Mouse (Mus musculus): Measurements from ENCODE around the gene Gm136.
"Not testable (repeated sequence)": the region's sequence is repeated elsewhere in the genome, so short reads cannot be mapped to it uniquely, and the experiment has no call there.

Gene Gm136

DNA sequence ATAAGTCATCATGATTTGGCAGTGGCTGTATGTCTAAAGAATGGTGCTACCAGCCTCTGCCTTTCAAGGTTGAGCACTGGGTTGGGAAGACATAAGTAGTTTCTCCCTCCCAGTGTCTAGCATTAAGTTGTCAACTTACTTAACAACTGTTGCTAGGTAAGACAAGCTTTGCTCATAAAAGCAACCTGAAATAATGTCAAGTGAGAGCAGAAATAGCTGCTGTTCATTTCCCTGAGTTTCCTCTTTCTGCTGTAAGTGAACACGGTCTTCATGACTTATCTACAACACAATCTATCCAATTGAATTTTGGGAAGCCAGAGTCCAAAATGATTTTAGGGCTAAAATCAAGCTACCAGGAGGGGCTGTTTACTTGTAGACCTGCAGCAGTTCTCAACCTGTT, at the start of gene Gm136:
Gene Gm136, minus strand, starts transcription at position 101 of the 400 bp plus-strand sequence.
- DNase-seq, result no peak

DNA sequence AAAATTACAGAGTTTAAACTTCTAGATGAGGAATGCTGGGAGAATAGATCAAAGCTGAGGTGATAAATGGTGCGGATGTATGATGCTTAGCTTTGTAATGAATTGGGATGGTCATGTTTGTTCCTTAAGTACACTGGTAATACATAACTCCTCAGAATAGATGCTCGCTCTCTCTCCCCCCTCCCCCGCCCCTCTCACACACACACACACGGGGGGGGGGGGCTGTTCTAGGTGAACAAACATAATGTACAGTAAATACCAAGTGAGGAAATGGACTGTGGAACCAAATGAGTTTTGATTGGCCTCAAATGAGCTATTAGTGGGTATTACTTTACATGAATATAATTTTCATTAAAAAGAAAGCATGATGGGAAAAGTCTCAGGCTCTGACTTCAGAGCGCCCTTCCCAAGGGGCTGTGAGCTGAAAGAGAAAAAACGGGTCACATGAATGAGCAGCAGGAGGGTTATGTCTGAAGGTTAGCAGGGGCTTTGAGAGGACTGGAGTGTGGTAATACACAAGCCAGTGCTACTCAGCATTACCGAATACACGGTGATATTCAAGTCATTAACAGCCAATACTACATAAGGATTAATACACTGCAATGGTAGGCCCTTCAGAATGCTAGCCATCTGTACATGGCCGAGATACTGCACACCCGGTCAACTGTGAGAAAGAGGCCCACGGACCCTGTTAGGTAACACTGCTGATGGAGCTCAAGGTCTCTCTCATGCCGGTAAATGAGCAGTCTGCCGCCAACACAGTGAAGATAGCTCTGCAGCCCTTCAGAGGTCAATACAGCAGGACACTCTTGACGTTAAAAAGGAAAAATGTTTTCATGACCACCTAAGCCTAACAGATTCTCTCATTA, 45.3 kb upstream of the Gm136 start:
- no peak for DNase-seq

DNA sequence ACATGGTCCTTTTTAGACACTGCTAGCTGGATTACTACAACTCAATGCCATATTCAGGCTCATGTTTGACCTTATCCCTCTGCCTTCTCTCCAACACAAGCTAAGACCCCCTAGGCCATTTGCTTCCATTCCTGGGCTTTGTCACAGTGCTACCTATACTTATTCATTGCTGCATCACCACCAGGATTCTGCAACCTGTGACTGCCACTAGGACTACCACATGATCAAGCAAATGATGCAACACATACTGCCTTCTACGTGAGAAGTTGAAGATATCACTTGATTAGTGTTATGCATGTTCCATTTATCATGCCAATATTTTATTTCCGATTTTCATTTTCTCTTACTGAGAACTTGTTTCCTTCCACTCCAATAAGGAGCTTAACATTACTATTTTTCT, 41.9 kb upstream of the Gm136 start:
- no peak for DNase-seq

DNA sequence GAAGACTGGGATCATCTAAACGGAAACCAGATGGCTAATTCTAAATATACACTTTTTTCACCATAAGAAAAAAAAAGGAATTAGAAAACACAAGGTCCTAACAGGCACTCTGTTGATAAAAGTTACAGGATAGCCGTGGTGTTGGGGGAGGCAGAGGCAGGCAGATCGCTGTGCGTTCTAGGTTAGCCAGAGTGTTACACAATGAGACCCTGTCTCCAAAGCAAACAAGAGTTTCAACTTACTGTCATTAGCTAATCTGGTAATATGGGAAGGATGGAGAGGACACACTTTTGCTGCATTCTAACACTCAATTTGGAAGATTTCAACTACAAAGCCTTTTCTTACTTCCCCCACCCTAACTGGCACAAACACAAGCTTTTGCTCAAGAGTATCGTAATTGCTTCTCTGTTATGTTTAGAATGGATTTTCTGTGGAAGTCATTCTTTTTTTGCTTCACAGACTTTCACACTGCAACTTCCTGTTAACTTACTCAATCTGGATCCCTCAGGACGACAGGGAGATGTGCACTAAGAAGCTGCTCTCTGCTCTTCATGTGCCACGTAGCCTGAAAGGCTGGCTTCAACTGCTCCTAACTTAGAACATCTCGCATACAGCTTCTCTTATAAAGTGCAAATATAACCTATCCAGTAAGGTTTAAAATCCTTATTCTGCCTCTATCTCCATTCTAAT, 41.4 kb upstream of the Gm136 start:
- DNase-seq, result no peak

DNA sequence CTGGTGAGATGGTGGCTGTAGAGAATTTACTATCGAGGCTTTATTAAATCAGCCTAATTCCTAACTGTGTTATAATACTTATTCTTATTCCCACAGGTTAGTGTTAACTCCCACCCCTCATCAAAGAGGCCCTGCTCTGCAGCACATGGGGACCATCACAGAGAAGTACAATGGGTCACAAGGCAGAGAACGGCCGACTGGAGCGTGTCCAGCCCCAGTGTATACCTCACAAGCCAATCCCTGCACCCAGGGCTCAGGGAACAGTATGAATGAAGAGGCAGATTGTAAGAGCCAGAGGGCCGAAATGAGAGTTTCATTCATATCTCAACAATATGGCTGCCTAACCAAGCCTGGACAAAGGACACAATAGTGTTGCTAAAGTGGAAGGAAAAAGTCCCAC, 40.2 kb upstream of the Gm136 start:
- no peak for DNase-seq

DNA sequence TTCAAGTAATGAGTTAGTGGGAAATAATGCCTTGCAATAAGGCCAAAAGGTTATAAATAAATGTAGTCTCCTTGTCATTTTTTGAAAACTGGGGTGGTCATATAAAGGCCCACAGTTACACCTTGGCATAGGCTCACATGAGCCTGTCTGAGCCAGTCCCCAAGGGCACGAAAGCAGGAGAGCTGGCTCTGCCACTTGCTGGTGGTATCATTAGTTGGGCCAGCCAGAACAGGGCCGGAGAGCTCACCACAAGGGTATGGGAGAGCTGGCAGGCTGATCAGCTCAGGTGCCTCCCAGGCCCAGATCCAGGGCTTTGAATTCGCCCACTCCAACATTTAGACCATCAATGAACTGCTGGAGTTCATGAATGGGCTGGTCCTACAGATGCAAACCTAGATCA, 30.4 kb upstream of the Gm136 start:
- DNase-seq, result peak; percentile 16

DNA sequence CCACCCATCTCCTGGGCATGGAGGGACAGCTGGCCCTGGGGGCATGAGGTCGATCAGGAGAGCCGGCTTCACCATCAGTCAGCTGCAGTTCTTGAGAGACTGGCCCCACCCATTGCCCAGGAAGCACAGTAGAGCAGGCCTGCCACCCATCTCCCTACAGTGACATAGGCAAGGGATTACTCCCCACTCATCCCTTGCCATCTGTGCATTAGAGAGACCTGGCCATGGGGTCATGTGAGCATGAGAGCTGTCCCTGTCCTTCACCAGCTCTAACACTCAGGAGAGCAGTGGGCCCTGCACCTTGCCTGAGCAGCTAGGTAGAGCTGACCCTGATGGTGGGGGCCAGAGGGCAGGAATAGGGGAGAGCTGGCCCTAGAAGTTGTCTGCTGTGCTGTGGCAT, 29.6 kb upstream of the Gm136 start:
- DNase-seq, result no peak

DNA sequence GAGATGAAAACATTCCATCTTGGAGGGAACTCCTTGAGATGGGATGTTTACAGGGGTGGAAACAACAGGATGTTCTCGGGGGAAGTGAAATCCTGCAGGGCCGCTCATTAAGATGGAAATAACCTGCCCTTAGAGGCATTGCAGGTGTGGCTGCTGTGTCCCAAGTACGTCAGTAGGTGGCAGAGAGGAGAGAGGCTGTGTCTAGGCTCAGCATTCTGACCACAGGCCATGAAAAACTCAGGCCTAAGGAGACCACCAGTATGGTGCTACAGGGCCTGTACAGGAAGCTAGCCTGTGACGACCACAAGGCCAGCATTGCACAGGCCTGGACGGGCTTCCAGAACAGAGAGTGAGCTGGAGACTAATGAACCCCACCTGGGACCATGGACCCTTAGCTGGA, 28.8 kb upstream of the Gm136 start:
- DNase-seq, result peak; percentile 18

DNA sequence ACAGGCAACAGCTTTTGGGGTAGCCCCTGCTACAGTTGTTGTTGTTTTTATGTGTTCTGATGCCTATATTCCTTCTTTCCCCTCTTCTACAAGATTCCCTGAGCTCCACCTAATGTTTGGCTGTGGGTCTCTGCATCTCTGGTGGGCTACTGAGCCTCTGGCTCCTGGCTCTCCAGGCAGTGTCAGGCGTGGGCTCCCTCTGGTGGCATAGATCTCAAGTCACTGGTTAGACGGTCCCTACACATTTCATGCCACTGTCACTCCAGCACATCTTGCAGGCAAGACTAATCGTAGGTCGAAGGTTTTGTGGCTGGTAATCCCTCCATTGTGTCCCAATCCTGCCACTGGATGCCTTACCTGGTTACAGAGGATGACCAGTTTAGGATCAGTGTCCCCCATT, 26.7 kb upstream of the Gm136 start:
- peak; percentile 44 for DNase-seq

DNA sequence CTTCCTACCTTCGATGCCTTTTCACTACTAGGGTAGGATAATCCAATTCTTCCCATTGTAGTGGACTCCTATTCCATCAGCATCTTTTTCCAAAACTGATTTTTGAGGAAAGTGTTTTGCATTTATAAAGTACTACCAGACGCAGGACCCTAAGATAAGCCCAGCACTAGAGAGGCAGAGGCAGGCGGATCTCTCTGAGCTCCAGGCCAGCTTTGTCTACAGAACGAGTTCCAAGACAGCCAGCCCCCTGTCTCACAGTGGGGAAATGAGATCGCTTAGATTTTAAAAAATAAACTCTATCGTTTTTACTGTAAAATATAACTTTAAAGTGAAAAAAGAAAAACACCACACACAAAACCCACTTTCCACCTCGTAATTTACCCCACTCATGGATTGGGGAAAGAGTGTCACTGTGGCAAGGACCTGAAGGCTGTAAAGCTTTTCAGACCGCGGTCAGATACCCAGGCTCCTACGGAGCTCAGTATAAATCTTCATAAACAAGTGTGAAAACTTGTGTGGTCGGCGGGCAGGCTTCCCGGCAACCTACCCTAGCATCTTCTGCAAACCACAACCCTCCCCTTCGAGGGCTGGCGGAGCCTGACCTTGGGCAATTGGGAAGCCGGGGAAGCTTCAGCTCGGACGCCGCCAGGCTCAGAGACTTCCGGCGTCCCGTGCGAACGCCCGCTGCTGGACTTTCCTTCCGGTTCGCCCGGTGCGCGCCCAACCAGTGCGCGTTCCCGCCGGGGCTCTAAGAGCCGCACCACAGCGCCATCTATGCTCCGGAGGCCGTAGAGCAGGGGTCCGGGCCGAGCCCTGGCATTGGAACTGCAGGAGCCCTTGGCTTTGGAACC, 21.8 kb upstream of the Gm136 start, which contains the start of gene Smim8:
Gene Smim8, minus strand, starts transcription at position 747 of the 851 bp plus-strand sequence.
- peak; percentile 96 for DNase-seq

DNA sequence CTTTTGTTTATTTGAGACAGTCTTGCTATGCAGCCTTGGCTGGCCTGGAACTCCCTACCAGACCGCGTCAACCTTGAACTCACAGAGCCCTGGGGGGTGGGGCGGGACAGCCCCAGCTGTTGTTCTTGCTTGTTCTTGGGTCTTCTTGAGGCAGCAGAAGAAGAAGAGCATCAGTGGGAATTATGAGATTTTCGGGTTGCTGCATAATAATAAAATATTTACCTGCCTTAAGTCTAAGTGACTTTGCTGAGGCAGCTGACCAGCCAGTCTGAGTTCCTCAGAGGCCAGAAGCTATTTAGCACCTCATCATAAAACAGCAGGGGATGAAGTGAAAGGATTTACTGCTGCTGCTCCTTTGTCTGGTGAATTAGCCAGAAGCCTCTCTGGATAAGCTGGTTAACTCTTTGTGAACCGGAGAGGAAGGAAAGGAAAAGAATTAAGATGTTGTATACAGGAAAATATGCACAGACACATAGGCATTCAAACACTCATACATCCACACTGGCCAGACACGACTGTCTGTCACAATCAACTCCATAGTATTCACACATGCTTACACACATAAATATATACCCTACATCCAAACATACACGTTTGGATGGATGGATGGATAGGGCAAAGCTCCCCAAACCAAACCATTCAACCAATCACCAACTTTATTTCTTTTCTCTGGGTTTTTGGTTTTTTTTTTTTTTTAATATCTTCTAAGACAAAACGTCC, 15.7 kb upstream of the Gm136 start:
- DNase-seq, result peak; percentile 20

DNA sequence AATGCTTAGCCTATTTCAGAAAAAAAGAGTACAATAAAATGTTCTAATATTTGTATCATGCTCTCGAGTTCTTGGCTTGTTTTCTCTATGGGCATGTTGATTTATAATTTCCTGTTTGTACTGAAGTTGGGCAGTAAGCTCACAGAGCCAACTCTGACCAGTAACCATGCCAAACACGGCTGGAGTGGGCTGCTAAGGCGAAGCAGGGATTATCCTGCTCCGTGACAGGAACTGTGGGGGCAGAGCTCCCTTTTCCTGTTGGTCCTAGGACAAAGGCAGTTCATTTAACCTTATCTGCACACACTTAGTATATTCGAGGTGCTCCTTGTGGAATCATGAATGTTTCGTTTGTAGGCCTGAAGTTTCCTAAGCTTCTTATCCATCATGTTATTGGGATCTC, 6.8 kb downstream of the Gm136 start:
- peak; percentile 55 for DNase-seq

DNA sequence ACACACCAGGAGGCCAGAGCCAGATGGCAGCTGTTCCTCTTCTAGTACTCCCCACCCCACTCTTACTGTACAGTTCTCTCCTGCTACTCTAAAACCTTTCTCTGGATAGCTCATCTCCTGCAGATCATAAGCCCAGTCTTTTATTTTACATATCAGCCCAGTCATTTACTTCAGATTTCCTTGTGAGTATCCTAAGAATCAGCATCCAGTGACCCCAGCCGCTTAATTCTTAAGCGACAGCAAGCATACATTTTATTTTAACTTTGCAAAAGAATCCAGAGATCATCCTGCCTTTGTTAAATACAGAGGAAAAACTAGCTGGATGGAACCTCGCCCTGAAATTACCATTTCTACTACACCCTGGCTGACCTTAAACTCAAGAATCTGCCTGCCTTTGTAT, 21.6 kb downstream of the Gm136 start:
- no peak for DNase-seq

DNA sequence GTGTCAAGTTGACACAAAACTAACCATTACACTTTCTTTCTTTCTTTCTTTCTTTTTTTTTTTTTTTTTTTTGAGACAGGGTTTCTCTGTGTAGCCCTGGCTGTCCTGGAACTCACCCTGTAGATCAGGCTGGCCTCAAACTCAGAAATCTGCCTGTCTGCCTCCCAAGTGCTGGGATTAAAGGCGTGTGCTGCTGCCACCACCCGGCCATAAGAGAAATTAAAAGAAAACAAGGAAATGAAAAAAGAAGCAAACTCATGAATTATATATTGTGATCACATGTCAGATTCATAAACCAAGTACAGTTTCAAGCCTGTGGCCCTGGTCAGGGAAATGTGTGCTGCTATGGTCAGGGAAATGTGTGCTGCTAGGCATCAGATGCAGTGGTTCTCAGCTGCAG, 22.6 kb downstream of the Gm136 start:
- DNase-seq, result not testable (repeated sequence)

DNA sequence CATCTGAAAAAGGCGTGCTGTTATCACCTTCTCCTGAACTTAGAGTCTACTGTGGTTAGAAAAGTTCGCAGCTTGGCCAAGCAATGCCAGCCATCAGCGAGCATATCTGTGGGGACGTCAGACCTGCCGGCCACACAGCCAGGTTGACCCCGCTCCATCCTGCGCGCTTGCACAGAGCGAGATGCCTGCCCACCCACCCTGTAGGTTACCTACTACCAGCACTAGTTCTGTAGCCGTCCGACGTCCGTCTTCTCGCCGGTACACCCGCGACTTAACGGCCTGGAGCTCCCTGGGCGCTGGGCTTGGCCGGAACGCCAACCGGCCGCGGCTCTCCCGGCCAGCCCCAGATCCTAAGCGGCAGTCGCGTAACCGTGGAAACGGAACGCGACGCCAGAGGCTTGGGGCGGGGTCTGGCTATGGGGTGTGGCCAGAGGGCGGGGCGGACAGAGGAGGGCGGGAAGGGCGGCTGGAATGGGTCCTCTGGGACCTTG, 26.2 kb downstream of the Gm136 start, which contains the start of gene Cfap206:
Gene Cfap206, minus strand, starts transcription at position 356 of the 491 bp plus-strand sequence.
- peak; percentile 89 for DNase-seq

DNA sequence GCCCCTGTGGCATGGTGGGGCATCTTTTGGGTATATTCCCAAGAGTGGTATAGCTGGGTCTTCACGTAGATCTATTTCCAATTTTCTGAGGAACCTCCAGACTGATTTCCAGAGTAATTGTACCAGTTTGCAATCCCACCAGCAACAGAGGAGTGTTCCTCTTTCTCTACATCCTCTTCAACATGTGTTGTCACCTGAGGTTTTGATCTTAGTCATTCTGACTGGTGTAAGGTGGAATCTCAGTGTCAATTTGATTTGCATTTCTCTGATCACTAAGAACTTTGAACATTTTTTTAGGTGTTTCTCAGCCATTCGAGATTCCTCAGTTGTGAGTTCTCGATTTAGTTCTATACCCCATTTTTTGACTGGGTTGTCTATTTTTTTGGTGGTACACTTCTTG, 30.4 kb downstream of the Gm136 start:
- not testable (repeated sequence) for DNase-seq

DNA sequence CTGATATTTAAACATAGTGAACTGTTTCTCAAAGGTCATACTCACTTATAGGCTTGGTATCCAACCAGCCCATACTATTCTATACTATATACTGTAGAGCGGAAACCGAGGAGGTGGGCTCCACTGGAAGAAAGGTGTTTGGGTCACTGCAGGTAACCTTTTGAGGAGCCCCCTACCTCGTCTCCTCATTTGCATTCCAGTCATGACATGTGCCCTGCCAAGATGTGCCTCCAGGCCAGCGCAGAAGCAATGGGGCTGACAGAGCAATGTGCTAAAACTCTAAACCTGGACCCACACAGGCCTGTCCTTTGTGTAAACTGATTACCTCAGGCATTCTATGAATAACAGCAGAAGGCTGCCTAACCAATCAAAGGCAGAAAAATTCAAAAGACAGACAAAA, 31.8 kb downstream of the Gm136 start:
- no peak for DNase-seq

DNA sequence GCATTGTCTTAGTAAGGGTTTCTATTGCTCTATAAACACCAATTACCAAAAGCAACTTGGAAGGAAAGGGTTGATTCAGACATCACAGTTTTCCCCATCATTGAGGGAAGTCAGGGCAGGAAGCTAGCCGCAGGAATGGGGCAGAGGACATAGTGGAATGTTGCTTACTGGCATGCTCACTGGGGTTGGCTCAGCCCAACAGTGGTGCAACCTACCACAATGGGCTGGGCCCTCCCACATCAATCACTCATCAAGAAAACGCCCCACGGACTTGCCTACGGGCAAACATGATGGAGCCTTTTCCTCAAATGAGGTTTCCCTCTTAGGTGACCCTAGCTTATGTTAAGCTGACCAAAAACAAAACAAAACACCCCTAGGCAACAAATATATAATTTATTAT, 32.9 kb downstream of the Gm136 start:
- DNase-seq, result no peak

DNA sequence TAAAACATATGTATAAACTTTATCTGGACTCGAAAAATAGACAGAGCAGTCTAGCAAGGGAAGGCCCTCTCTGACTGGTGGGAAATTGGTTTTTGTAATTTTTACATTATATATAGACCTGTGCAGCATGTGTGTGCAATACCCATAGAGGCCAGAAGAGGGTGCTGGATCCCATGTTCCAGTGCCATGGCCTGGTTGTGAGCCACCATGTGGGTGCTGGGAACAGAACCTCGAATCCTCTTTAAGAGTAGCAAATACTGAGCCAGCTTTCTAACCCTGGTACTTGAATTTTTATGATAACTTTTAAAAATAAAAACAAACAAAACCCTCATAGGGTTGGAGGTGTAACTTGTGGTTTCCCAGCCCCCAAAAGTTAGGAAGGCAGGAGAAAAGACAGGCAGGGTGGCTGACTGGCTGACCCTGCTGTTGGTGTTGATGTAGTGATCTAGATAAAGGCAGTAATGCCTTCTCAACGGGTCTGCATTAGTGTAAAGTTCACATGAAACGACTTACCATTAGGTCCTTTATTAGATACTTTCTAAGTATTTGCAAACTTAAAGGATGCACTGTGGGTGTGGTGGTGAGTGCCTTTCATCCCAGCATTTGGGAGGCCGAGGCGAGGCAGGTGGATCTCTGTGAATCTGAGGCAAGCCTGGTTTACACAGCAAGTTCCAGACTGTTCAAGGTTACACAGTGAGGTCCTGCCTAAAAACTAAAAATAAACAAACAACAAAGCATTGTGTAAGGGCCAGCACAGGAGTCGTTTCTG, 35.8 kb downstream of the Gm136 start:
- DNase-seq, result no peak

DNA sequence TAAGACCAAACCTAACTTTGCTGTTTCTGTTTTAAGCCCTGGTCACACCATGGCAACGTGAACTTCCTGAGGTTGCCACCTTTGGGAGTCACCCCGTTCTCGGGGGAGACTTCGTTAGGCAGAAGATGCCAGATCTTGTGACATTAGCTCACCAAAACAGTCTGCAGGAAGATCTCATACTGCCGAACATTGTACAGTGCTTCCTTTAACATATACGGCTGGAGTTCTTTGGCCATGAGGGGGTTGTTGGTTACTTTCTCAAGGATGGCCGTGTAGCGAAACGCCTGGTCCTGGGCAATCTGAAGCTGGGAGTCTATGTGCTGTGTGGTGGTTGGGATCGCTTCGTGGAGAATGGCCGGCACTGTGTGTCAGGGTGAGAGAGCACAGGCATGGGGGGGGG, 36.6 kb downstream of the Gm136 start:
- no peak for DNase-seq

DNA sequence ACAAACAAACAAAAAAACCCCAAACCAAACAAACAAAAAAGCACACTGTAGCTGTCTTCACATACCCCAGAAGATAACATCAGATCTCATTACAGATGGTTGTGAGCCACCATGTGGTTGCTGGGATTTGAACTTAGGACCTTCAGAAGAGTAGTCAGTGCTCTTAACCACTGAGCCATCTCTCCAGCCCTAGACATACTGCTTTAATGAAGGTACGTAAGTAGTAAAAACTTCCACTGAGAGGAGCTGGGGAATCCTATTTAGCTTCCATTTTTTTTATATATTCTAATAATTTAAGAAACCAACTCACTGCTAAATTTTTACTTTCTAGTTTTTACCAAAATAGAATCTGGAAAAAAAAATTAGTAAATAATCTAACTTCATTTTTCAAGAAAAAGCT, 41.0 kb downstream of the Gm136 start:
- DNase-seq, result no peak

DNA sequence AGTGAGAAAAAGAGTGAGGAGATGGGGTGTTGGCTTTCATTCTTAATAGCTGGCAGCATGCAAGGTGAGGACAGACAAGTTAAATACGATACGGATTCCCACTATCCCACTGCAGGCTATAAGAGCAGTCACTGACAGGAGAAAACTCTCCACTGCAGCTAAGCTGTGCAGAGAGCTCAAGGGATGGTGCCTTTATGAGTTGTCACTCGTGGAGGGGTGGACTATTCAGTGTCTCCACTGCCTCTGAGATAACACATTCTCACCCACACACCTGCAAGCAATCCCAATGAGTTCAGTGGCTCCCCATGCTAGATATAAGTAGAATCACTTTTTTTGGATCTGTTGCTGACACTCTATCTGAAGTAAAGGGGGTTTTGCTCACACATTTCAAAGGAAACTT, 47.9 kb downstream of the Gm136 start:
- DNase-seq, result no peak
